Mouse (Mus musculus) heart, postnatal 0 days (tissue): ENCODE measurements around the gene Ralgapa1.

Source experiments
- CTCF ChIP-seq: IDR thresholded peaks from 2 replicates; pipeline ENCODE4 v1.5.1; 2016; ENCODE audit warnings: antibody characterized with exemption, control low read depth, low read depth
- EP300 ChIP-seq: IDR thresholded peaks from 2 replicates; pipeline ENCODE4 v1.6.1; 2016; ENCODE audit warnings: antibody characterized with exemption, low read depth

DNA sequence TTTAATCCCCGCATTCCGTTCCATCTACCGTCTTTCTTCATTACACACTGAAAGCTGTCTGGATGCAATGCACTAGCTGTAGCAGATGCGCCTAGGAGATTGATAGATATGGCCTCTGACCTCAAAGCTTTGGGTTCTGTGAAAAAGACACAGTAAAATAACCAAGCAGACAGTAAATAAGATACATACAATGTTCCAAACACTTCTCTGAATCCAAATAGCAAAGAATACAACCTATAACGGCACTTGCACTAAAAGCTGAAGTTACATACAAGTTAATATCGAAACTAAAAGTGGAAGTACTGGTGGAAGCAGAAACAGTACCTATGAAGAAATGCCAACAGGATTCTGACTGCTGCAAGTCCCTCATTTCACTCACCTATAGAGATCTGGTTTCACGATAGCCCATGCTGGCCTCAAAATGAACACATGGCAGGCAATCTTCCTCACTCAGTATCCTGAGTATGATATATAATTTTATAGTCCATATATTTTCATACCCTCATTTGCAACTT, 172.9 kb downstream of the Ralgapa1 start:
- no peak for TF ChIP-seq CTCF
- no peak for TF ChIP-seq EP300
